Mouse (Mus musculus) lung, embryonic 16.5 days (tissue): ENCODE results near the gene Snx4. TPM values are rescaled to one million over a fixed set of nuclear protein-coding genes. Genes with fewer than 3 reads are reported as not detected.

Experiments
- ATAC-seq: fragments of 200-750 bp; cut with Nextera tagmentation; 2 replicates; pipeline ENCODE4 v1.8.0; 2017; ENCODE audit warnings: low read depth, mild to moderate bottlenecking, moderate library complexity
- H3K27ac ChIP-seq: fragments of 300-500 bp; sonication (generic); 2 replicates; pipeline ENCODE4 v1.5.1; 2014; ENCODE audit warnings: mild to moderate bottlenecking, control low read depth, low read length
- H3K27me3 ChIP-seq: fragments of 300-500 bp; sonication (generic); 2 replicates; pipeline ENCODE4 v1.6.1; 2014; ENCODE audit warnings: low read depth, low read length, mixed read lengths; ENCODE audit not compliant: control insufficient read depth, insufficient read depth
- H3K36me3 ChIP-seq: fragments of 300-500 bp; sonication (generic); 2 replicates; pipeline ENCODE4 v1.6.1; 2014; ENCODE audit warnings: low read length; ENCODE audit not compliant: control insufficient read depth, insufficient read depth
- H3K4me1 ChIP-seq: fragments of 300-500 bp; sonication (generic); replicated peaks from 2 replicates; pipeline ENCODE4 v1.6.1; 2014; ENCODE audit warnings: low read length, mixed read lengths; ENCODE audit not compliant: control insufficient read depth, insufficient read depth
- H3K4me2 ChIP-seq: fragments of 300-500 bp; sonication (generic); 2 replicates; pipeline ENCODE4 v1.6.1; 2014; ENCODE audit warnings: low read depth, low read length, control low read depth
- H3K4me3 ChIP-seq: fragments of 300-500 bp; sonication (generic); 2 replicates; pipeline ENCODE4 v1.5.1; 2014; ENCODE audit warnings: mild to moderate bottlenecking, low read length, control low read depth
- H3K9ac ChIP-seq: fragments of 300-500 bp; sonication (generic); 2 replicates; pipeline ENCODE4 v1.6.1; 2014; ENCODE audit warnings: low read length, control low read depth
- H3K9me3 ChIP-seq: fragments of 300-500 bp; sonication (generic); 2 replicates; pipeline ENCODE4 v1.6.1; 2016; ENCODE audit warnings: low read length; ENCODE audit not compliant: control insufficient read depth
- WGBS: fragments of 180-500 bp; shearing (Covaris S2); extraction: QIAGEN DNeasy Blood & Tissue Kit; methylation state at CpG from one replicate; pipeline ENCODE4 v1.1.7; 2014; 5-methylcytosine and 5-hydroxymethylcytosine counted together
- polyA plus RNA-seq: library from polyadenylated mRNA; unstranded; fragments of >200 nt; fragmentation: Nextera tagmentation; extraction: Ambion mirVana; gene quantifications from 2 replicates; pipeline ENCODE4 v1.2.1, GENCODE M21; 2015

The Snx4 gene
- polyA plus RNA-seq, 1 experiment from 2014 or later, result 127 TPM

GRCm38 (mm10) chr16:33260825-33261224 lies 9.6 kb downstream of the Snx4 start:
- WGBS, result 55% methylated on average over 8 of the region's 8 CpGs
- Histone ChIP-seq H3K4me2 (no peak overlapping the region), H3K9me3 (no peaks in the 10 kb centered on the region), H3K4me1 (peaks cover 37% of the 10 kb centered on the region), H3K9ac (no peak overlapping the region), H3K27me3 (no peaks in the 10 kb centered on the region), H3K27ac (peak overlapping the region; percentile 58), H3K4me3 (no peak overlapping the region), H3K36me3 (peaks cover 9% of the 10 kb centered on the region; the same call in 1 of the 2 replicates)
- ATAC-seq, result no peak

DNA sequence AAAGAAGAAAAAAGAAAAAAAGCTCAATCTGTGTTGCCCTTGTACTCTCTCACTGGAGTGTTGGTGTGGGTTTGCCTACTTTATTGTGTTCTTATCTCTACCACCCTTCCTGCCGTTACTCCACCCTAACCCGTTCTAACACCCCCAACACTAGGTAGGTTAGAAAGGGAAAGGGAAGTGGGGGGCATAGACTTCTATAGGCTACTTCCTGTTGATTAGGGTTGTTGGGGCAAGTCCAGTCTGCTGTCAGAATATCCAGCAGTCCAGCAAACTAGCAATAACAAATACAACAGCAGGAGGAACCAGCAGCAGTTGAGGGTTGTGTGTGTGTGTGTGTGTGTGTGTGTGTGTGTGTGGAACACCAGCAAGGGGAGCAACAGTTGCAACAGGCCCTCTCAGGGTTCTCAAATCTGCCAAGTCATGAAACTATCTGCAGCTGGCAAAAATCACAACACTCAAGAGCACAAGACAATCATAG lies 10.4 kb downstream of the Snx4 start:
- Histone ChIP-seq H3K9me3 (no peaks in the 10 kb centered on the region), H3K27ac (peak overlapping the region; percentile 58), H3K4me1 (peaks cover 31% of the 10 kb centered on the region), H3K36me3 (peaks cover 11% of the 10 kb centered on the region; the same call in 1 of the 2 replicates), H3K9ac (no peak overlapping the region), H3K4me2 (no peak overlapping the region), H3K27me3 (no peaks in the 10 kb centered on the region), H3K4me3 (no peak overlapping the region)
- peak; percentile 66 for ATAC-seq
- WGBS, result 24% methylated on average over 2 of the region's 2 CpGs

DNA sequence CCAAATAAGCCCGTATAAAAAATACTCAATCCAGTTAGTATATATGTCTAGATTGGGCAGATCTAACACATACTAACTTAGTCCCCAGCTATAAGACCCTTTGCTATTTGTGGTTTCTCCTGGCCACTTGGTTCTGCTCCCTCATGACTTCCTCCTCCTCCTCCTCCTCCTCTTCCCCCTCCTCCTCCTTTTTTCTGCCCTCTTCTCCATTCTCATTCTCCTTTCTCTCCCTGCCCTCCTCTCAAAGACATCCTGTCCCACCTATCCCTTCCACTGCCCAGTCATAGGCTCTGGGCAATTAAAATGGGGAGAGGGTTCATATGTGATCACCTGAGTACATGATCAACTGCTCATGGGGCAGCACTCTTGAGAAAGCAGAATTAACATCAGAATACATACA lies 10.9 kb downstream of the Snx4 start:
- WGBS, result 47% methylated on average over 1 of the region's 1 CpGs
- ATAC-seq, result no peak
- H3K9me3 ChIP-seq, result no peaks in the 10 kb centered on the region
- peak overlapping the region; percentile 58 for H3K27ac ChIP-seq
- H3K27me3 ChIP-seq, result no peaks in the 10 kb centered on the region
- no peak overlapping the region for H3K9ac ChIP-seq
- peaks cover 16% of the 10 kb centered on the region for H3K36me3 ChIP-seq
- H3K4me3 ChIP-seq, result no peak overlapping the region
- H3K4me1 ChIP-seq, result peaks cover 29% of the 10 kb centered on the region
- no peak overlapping the region for H3K4me2 ChIP-seq

- 84% methylated on average over 9 of the region's 9 CpGs for WGBS
- H3K36me3 ChIP-seq, result peaks cover 36% of the 10 kb centered on the region
- no peak for ATAC-seq
- H3K4me3 ChIP-seq, result no peak overlapping the region
- no peak overlapping the region for H3K4me2 ChIP-seq
- H3K27me3 ChIP-seq, result no peaks in the 10 kb centered on the region
- H3K9me3 ChIP-seq, result no peaks in the 10 kb centered on the region
- H3K27ac ChIP-seq, result no peak overlapping the region
- H3K4me1 ChIP-seq, result no peaks in the 10 kb centered on the region
- H3K9ac ChIP-seq, result no peak overlapping the region
Observed at GRCm38 (mm10) chr16:33267616-33268253, 16.5 kb downstream of the Snx4 start.

DNA sequence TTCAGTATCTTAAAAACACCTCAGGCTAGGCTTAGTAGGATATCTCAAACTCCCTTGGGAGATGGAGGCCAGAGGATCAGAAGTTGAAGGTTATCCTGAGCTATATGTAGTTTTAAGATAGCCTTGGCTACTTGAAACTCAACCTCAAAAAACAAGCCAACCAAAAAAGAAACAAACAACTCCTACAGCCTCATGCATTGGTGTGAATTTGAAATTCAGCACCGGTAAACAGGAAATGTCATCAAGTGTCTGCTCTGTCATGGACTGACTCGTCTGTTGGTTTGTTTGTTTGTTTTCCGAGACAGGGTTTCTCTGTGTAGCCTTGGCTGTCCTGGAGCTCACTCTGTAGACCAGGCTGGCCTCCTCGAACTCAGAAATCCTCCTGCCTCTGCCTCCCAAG lies 20.6 kb downstream of the Snx4 start:
- H3K36me3 ChIP-seq, result peaks cover 34% of the 10 kb centered on the region
- no peak overlapping the region for H3K27ac ChIP-seq
- no peaks in the 10 kb centered on the region for H3K27me3 ChIP-seq
- H3K4me3 ChIP-seq, result no peak overlapping the region
- H3K9ac ChIP-seq, result no peak overlapping the region
- WGBS, result 87% methylated on average over 4 of the region's 4 CpGs
- no peaks in the 10 kb centered on the region for H3K9me3 ChIP-seq
- H3K4me1 ChIP-seq, result no peaks in the 10 kb centered on the region
- no peak overlapping the region for H3K4me2 ChIP-seq
- ATAC-seq, result no peak

GRCm38 (mm10) chr16:33283079-33283478 lies 31.8 kb downstream of the Snx4 start:
- no peak overlapping the region for H3K9ac ChIP-seq
- H3K4me1 ChIP-seq, result no peaks in the 10 kb centered on the region
- H3K4me2 ChIP-seq, result no peak overlapping the region
- no peak for ATAC-seq
- H3K27me3 ChIP-seq, result no peaks in the 10 kb centered on the region
- no peak overlapping the region for H3K27ac ChIP-seq
- H3K4me3 ChIP-seq, result no peak overlapping the region
- H3K9me3 ChIP-seq, result no peaks in the 10 kb centered on the region
- peaks cover 41% of the 10 kb centered on the region for H3K36me3 ChIP-seq
- 76% methylated on average over 1 of the region's 1 CpGs for WGBS

GRCm38 (mm10) chr16:33288536-33288935 lies 37.3 kb downstream of the Snx4 start:
- no peak for ATAC-seq
- Histone ChIP-seq H3K9me3 (peaks cover 6% of the 10 kb centered on the region), H3K4me3 (no peak overlapping the region), H3K9ac (no peak overlapping the region), H3K27me3 (no peaks in the 10 kb centered on the region), H3K27ac (no peak overlapping the region), H3K4me1 (no peaks in the 10 kb centered on the region), H3K36me3 (peaks cover 51% of the 10 kb centered on the region), H3K4me2 (no peak overlapping the region)
- WGBS, result 86% methylated on average over 9 of the region's 9 CpGs

- Histone ChIP-seq H3K4me3 (no peak overlapping the region), H3K9me3 (peaks cover 6% of the 10 kb centered on the region), H3K27ac (no peak overlapping the region), H3K9ac (no peak overlapping the region), H3K4me1 (no peaks in the 10 kb centered on the region), H3K4me2 (no peak overlapping the region), H3K36me3 (peaks cover 56% of the 10 kb centered on the region), H3K27me3 (no peaks in the 10 kb centered on the region)
- WGBS, result 81% methylated on average over 7 of the region's 7 CpGs
- ATAC-seq, result no peak
Observed at GRCm38 (mm10) chr16:33289981-33290380, 38.7 kb downstream of the Snx4 start.

- H3K4me3 ChIP-seq, result no peak overlapping the region
- WGBS, result 94% methylated on average over 7 of the region's 7 CpGs
- H3K9ac ChIP-seq, result no peak overlapping the region
- peaks cover 6% of the 10 kb centered on the region for H3K9me3 ChIP-seq
- no peak for ATAC-seq
- no peaks in the 10 kb centered on the region for H3K4me1 ChIP-seq
- H3K27me3 ChIP-seq, result no peaks in the 10 kb centered on the region
- no peak overlapping the region for H3K4me2 ChIP-seq
- peaks cover 60% of the 10 kb centered on the region for H3K36me3 ChIP-seq
- no peak overlapping the region for H3K27ac ChIP-seq
Observed at GRCm38 (mm10) chr16:33292241-33292640, 41.0 kb downstream of the Snx4 start.
